Mouse (Mus musculus) layer of hippocampus, adult 2 months (tissue): ENCODE measurements around the gene Sec22a. TPM values are rescaled to one million over a fixed set of nuclear protein-coding genes. Genes with fewer than 3 reads are reported as not detected.

Experiments
- DNase-seq, 2 experiments: peaks; one replicate each; pipeline ENCODE4 v3.0.0; 2022; ENCODE audit warnings: low spot score in 2 of 2
- H3K27ac ChIP-seq: fragments of 200-600 bp; 2 replicates; pipeline ENCODE4 v1.8.1; 2022
- H3K4me3 ChIP-seq: fragments of 200-600 bp; 2 replicates; pipeline ENCODE4 v1.8.1; 2022; ENCODE audit warnings: mild to moderate bottlenecking
- CTCF ChIP-seq: fragments of 200-600 bp; conservative IDR thresholded peaks from 2 replicates; pipeline ENCODE4 v1.8.1; 2022; ENCODE audit warnings: antibody characterized with exemption, mild to moderate bottlenecking, moderate library complexity
- long read RNA-seq, 2 experiments: library from polyadenylated mRNA; stranded (forward); transcript quantifications; one replicate each; pipeline ENCODE4 v2.0.0; 2021; ENCODE audit warnings: borderline mapping rate in 2 of 2
- total RNA-seq, 2 experiments: library from RNA; stranded (reverse); gene quantifications; 2 replicates each; pipeline ENCODE4 v1.2.3; 2021

Gene Sec22a
- total RNA-seq = 10 to 100 TPM; 13.7 to 16.7 TPM
- long read RNA-seq, experiment 1, transcript Sec22a-201 (7 exons, 3,992 nt) = major isoform, 6 of 8 reads
- long read RNA-seq, experiment 1, partial matches to known transcripts = 0 of 8 reads
- long read RNA-seq, experiment 1, other reads (novel, unspliced or antisense) = 1 of 8 reads
- long read RNA-seq, experiment 2, transcript Sec22a-201 (7 exons, 3,992 nt) = major isoform, 14 of 16 reads
- long read RNA-seq, experiment 2, partial matches to known transcripts = 0 of 16 reads
- long read RNA-seq, experiment 2, other reads (novel, unspliced or antisense) = 2 of 16 reads

- TF ChIP-seq CTCF = peak; percentile 40
- DNase-seq = peak; percentile 94
- peak within 1 kb of the TSS; percentile 89 for H3K27ac ChIP-seq
- peak within 1 kb of the TSS; percentile 99 for H3K4me3 ChIP-seq
These were observed at the start of gene Sec22a for GRCm38 (mm10) chr16:35363150-35364062. Gene Sec22a, minus strand, starts transcription at chr16:35363918.

GRCm38 (mm10) chr16:35406706-35407105 lies 43.0 kb upstream of the Sec22a start:
- H3K4me3 ChIP-seq = no peak overlapping the region
- H3K27ac ChIP-seq = no peak overlapping the region
- no peak for TF ChIP-seq CTCF
- DNase-seq = no peak

DNA sequence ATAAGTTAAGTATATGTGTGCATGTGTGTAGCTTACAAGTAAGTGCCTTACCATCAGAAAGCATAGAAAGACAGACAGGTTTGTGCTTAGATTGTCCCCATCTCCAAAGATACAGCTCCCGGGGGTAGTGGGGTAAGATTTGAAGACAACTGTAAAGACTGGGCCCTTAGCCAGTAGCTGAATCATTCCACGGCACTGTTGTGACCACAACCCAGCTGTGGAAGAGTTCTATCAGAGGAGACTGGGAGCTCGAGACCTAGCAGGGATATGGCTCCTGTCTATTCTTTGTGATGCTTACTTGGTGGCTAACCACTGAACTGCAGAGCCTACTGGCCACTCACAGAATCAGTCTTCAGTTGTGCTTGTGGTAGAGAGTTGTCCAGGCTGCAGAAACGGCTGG lies 42.4 kb upstream of the Sec22a start:
- DNase-seq = no peak
- TF ChIP-seq CTCF = no peak
- H3K4me3 ChIP-seq = no peak overlapping the region
- H3K27ac ChIP-seq = no peak overlapping the region

- Histone ChIP-seq H3K27ac (no peak overlapping the region), H3K4me3 (no peak overlapping the region)
- DNase-seq = no peak
- no peak for TF ChIP-seq CTCF
These were observed 41.8 kb upstream of the Sec22a start for GRCm38 (mm10) chr16:35405348-35406080.

DNA sequence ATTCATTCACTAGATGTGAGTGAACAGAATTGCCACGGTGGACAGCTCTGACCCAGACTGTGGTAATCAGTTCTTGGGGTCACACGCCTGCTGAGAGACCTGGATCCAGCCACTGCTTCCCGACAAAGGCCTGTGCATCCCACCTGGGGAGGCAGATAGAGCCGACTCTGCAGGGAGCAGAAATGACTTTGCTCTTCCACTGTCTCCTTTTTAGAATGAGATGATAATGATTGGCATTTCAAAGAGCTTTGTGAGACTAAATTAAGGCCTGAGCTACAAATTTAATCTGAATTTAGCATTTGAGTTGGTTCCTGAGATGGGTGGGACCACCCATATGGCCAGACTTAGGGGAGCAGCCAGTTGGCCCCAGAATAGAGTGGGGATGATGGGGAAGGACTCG lies 41.1 kb upstream of the Sec22a start:
- H3K27ac ChIP-seq = no peak overlapping the region
- H3K4me3 ChIP-seq = no peak overlapping the region
- DNase-seq = no peak
- TF ChIP-seq CTCF = no peak

DNA sequence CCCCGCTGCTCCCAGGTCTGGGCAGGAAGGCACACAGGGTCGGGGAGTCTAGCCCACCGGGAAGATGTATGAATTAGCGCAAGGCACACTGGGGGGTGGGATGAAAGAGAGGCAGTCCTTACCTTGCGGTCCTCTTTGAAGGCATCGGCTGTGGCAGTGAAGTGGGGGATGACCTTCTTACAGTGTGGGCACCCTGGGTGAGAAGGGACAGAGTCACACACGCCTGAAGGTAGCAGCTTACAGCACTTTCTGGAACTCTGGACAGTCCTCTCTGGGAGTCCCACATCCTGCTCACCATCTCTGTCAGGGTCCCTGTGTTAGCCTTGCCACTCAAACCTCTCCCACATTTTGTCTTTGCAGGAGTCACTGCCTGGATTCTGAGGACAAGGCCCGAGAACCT lies 40.2 kb upstream of the Sec22a start:
- no peak for TF ChIP-seq CTCF
- no peak for DNase-seq
- Histone ChIP-seq H3K27ac (no peak overlapping the region), H3K4me3 (no peak overlapping the region)

DNA sequence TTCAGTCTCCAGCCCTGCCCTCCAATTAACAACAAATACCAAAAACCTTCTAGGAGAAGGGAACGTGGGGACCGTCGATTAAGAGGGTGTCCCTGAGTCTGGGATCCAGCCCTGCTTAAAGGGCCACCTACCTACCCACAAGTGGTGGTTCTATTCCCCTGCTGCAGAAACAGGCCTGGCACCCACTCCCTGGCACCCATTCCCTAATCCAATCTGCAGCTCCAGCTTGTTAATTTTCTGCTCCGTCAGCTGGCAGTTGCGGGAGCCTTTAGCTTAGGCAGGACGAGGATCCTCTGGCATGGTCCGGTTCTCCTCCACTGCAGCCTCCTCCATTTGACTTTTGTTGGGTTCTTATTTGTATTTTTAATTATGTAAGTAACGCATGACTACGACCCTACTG lies 39.6 kb upstream of the Sec22a start:
- no peak for TF ChIP-seq CTCF
- no peak overlapping the region for H3K27ac ChIP-seq
- DNase-seq = peak; percentile 34 to 52
- H3K4me3 ChIP-seq = no peak overlapping the region

DNA sequence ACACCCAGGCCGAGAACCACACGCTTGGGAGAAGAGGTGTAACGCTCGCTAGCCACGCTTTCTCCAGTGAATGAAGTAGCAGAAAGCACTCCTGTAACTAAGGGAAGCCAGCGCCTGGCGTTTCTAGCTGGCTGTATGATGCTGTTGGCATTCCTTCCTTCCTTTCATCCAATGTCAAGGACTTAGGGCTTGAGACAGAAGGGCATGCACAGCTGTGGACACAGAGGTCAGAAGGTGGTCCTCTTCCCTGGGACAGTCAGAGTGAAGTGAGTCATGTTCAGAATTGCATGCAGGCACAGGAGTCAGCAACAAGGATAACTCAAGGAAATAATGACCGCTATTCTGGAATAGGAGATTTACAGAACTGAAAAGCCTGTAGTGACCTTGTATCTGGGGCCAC lies 29.1 kb upstream of the Sec22a start:
- H3K4me3 ChIP-seq = no peak overlapping the region
- TF ChIP-seq CTCF = no peak
- H3K27ac ChIP-seq = no peak overlapping the region
- no peak for DNase-seq

DNA sequence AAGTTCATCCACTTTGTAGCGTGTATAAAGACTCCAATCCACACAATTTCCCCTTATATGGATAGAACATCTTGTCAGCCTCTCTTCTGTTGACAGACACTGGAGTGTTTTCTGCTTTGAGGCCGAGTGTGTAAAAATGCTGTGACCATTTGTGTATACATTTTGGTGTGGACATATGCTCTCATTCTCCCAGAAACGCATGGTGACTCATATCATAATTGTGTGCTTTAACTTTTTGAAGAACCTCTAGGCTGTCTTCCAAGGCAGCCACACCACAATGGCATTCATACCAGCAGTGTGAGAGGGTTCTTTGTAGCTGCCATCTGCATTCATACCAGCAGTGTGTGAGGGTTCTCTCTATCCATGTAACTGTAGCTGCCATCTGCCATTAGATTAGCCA lies 21.9 kb upstream of the Sec22a start:
- DNase-seq = no peak
- Histone ChIP-seq H3K27ac (no peak overlapping the region), H3K4me3 (no peak overlapping the region)
- no peak for TF ChIP-seq CTCF

- no peak for TF ChIP-seq CTCF
- DNase-seq = no peak
- Histone ChIP-seq H3K27ac (no peak overlapping the region), H3K4me3 (no peak overlapping the region)
These were observed 16.3 kb upstream of the Sec22a start for GRCm38 (mm10) chr16:35380048-35380447.

DNA sequence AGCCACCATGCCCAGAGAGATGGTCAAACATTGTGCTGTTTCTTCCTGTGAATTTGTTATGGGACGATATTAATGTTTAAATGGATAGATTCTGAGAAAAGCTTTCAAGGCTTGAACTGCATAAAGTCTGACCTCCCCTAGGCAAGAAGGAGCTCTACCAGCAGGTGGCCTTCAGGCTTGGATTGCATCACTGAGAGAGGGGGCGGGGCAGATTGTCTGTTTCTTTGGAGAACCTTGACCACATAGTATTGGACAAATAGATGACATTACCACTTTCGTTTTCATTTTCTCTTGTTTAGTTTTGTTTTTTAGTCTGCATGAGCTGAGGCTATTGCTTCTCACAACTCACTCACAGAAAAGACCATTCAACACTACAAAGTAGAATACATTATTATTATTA lies 15.6 kb upstream of the Sec22a start:
- Histone ChIP-seq H3K27ac (no peak overlapping the region), H3K4me3 (no peak overlapping the region)
- no peak for TF ChIP-seq CTCF
- DNase-seq = no peak

DNA sequence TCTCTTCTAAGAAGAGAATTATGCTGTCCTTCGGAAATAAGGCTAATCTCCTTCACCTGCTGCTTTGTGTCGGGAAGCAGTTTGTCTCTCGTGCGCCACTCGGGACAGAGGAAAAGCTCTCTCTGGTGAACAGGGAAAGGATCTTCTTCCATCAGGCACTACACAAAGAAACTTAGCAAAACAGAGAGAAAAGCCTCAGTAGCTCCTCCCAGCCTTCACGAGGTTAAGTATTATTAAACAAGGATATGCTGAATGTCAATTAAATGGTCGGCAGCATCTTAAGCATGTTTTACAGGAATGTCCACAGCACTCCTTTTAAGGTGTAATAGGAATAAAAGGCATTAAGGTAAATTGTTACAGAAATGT lies 328 bp upstream of the Sec22a start:
- no peak for TF ChIP-seq CTCF
- no peak for DNase-seq
- Histone ChIP-seq H3K4me3 (peak overlapping the region; percentile 99), H3K27ac (peak overlapping the region; percentile 53)

DNA sequence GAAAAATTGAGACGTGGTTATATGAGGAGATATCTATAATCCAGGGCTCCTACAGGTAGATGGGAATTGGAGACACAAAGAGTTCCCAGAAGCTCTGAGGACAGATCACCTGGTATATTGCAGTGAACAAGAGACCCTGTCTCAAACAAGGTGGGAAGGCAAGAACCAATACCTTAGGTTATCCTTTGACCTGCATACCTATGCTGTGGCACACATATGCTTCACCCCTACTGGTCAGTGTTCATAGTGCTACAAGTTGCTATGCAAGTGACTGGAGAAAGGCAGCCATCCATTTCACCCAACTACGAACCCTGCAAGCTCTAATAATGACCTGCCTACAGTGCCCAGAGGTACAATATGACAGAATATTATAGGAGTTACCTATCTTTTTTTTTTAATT lies 1.5 kb downstream of the Sec22a start:
- TF ChIP-seq CTCF = peak; percentile 32
- H3K4me3 ChIP-seq = no peak overlapping the region
- H3K27ac ChIP-seq = no peak overlapping the region
- no peak for DNase-seq

GRCm38 (mm10) chr16:35360593-35360992 lies 3.1 kb downstream of the Sec22a start:
- DNase-seq = peak in 1 of 2 experiments; percentile 29
- no peak overlapping the region for H3K4me3 ChIP-seq
- no peak overlapping the region for H3K27ac ChIP-seq
- TF ChIP-seq CTCF = peak; percentile 84
